Mouse (Mus musculus) myocyte (in vitro differentiated cells): Measurements from ENCODE around the gene Foxo3. TPM values are rescaled to one million over a fixed set of nuclear protein-coding genes. Genes with fewer than 3 reads are reported as not detected.

Experiments
- H3K27me3 ChIP-seq: one replicate; pipeline ENCODE4 v1.6.1; 2011; ENCODE audit not compliant: control insufficient read depth, insufficient read depth, insufficient read length
- H3K36me3 ChIP-seq: one replicate; pipeline ENCODE4 v1.6.1; 2011; ENCODE audit not compliant: control insufficient read depth, insufficient read depth
- H3K4me2 ChIP-seq: one replicate; pipeline ENCODE4 v1.6.1; 2011; ENCODE audit warnings: low read depth, control low read depth
- H3K4me3 ChIP-seq: one replicate; pipeline ENCODE4 v1.5.1; 2011; ENCODE audit warnings: mild to moderate bottlenecking, control low read depth, moderate library complexity
- H3K79me2 ChIP-seq: one replicate; pipeline ENCODE4 v1.6.1; 2011; ENCODE audit not compliant: control insufficient read depth, insufficient read depth
- H3ac ChIP-seq: one replicate; pipeline ENCODE4 v1.6.1; 2011; ENCODE audit not compliant: control insufficient read depth, insufficient read length
- CEBPB ChIP-seq: IDR thresholded peaks from 2 replicates; pipeline ENCODE4 v1.6.1; 2011; ENCODE audit warnings: mild to moderate bottlenecking, moderate library complexity; ENCODE audit not compliant: poor library complexity, insufficient read depth, severe bottlenecking
- E2F4 ChIP-seq: IDR thresholded peaks from one replicate; pipeline ENCODE4 v1.6.1; 2011; ENCODE audit warnings: mild to moderate bottlenecking, control low read depth, moderate library complexity; ENCODE audit not compliant: insufficient read depth
- MAX ChIP-seq: IDR thresholded peaks from one replicate; pipeline ENCODE4 v1.6.1; 2011; ENCODE audit warnings: low read depth, mild to moderate bottlenecking, control low read depth
- MYOD1 ChIP-seq, 3 experiments: IDR thresholded peaks; one replicate each; pipeline ENCODE4 v1.6.1; 2011; ENCODE audit warnings: control low read depth in 2 of 3, low read depth in 2 of 3, mild to moderate bottlenecking in 2 of 3, moderate library complexity in 1 of 3; ENCODE audit not compliant: insufficient read length in 2 of 3, control insufficient read depth in 1 of 3
- MYOG ChIP-seq, 3 experiments: IDR thresholded peaks; one replicate each; pipeline ENCODE4 v1.6.1; 2011; ENCODE audit warnings: control low read depth in 2 of 3, low read depth in 2 of 3, mild to moderate bottlenecking in 2 of 3; ENCODE audit not compliant: insufficient read length in 2 of 3, control insufficient read depth in 1 of 3, insufficient read depth in 1 of 3
- POLR2A ChIP-seq: IDR thresholded peaks from one replicate; pipeline ENCODE4 v1.6.1; 2011; ENCODE audit warnings: low read depth, mild to moderate bottlenecking, control low read depth, moderate library complexity; ENCODE audit not compliant: insufficient read length
- POLR2AphosphoS2 ChIP-seq: IDR thresholded peaks from one replicate; pipeline ENCODE4 v1.6.1; 2011; ENCODE audit warnings: low read depth, control low read depth; ENCODE audit not compliant: insufficient read length
- REST ChIP-seq: IDR thresholded peaks from one replicate; pipeline ENCODE4 v1.6.1; 2011; ENCODE audit warnings: mild to moderate bottlenecking, control low read depth, moderate library complexity; ENCODE audit not compliant: insufficient read depth, insufficient read length
- SRF ChIP-seq: IDR thresholded peaks from one replicate; pipeline ENCODE4 v1.6.1; 2011; ENCODE audit warnings: low read depth; ENCODE audit not compliant: control insufficient read depth, insufficient read length
- TCF12 ChIP-seq: IDR thresholded peaks from one replicate; pipeline ENCODE4 v1.6.1; 2011; ENCODE audit warnings: mild to moderate bottlenecking, control low read depth; ENCODE audit not compliant: poor library complexity, insufficient read depth, severe bottlenecking
- TCF3 ChIP-seq: IDR thresholded peaks from one replicate; pipeline ENCODE4 v1.6.1; 2011; ENCODE audit warnings: low read depth, control low read depth; ENCODE audit not compliant: insufficient read length
- USF1 ChIP-seq: IDR thresholded peaks from one replicate; pipeline ENCODE4 v1.6.1; 2011; ENCODE audit warnings: low read depth, mild to moderate bottlenecking, control low read depth, moderate library complexity
- polyA plus RNA-seq: library from polyadenylated mRNA; unstranded; fragments of >200 nt; fragmentation: generic; extraction: Trizol; gene quantifications from one replicate; pipeline ENCODE4 v1.2.1, GENCODE M21; 2012; ENCODE audit warnings: missing spikeins

The Foxo3 gene
- polyA plus RNA-seq, 1 experiment, result 11.2 TPM

DNA sequence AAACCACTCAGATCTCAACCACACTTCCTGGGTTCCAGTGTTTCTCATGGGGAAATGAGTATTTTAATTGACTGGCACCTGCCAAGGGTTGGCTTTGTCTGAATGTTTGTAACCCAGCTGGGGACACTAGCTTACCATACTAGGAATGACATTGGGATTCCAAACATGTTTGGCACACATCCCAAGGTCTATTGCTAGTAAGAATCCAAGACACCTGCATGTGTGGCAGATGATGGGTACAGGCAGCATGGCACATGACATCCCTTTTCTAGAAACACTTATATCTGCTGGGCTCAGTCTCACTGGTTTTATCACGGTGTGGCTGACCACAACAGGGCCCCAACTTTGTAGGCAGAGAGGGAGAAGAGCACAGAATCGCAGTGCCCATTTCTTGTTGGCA lies 17.8 kb upstream of the Foxo3 start:
- Histone ChIP-seq H3K79me2 (no peaks in the 10 kb centered on the region), H3K4me2 (peak overlapping the region; percentile 39)
- no peak for TF ChIP-seq REST
- TF ChIP-seq POLR2AphosphoS2, result no peak
- TF ChIP-seq MYOG (IDR thresholded peaks at IDR 0.05; ENCODE audit: control insufficient read depth in 1 of 3, insufficient read depth in 1 of 3, insufficient read length in 2 of 3, low read depth in 2 of 3), result peak in 1 of 3 experiments; percentile 67
- TF ChIP-seq MAX, result no peak
- TF ChIP-seq POLR2A, result no peak
- no peak for TF ChIP-seq CEBPB
- peak; percentile 1 for TF ChIP-seq USF1
- TF ChIP-seq MYOD1 (IDR thresholded peaks at IDR 0.05; ENCODE audit: control insufficient read depth in 1 of 3, insufficient read length in 2 of 3, low read depth in 2 of 3), result peak in 2 of 3 experiments; percentile 61 to 66
- TF ChIP-seq TCF3, result peak; percentile 65
- no peak for TF ChIP-seq TCF12
- TF ChIP-seq E2F4, result no peak
- peak; percentile 60 for TF ChIP-seq SRF

DNA sequence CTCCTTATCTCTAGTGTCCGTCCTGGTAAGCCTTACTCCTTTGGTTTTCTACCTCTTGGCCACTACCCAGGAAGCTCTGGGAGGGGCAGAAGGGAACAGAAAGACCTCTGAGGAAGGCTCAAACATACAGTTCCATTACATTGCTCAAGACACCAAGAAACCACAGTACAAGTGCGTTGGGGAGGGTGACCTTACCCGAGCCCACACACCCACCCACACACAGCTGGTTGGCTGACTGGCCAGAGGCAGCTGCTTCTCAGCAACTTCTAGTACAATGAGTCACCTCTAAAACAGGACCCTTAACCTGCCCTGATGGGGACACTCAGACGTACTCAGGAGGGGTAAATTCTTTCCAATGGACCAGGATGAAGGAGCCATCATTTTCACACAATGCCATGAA lies 17.3 kb upstream of the Foxo3 start:
- Histone ChIP-seq H3ac (no peak overlapping the region), H3K4me3 (no peak overlapping the region), H3K79me2 (no peaks in the 10 kb centered on the region), H3K4me2 (peak overlapping the region; percentile 39), H3K27me3 (no peaks in the 10 kb centered on the region), H3K36me3 (no peaks in the 10 kb centered on the region)
- TF ChIP-seq POLR2AphosphoS2 (no peak), E2F4 (no peak), TCF12 (peak; percentile 95), SRF (no peak), CEBPB (peak; percentile 82), MYOG (IDR thresholded peaks at IDR 0.05; ENCODE audit: control insufficient read depth in 1 of 3, insufficient read depth in 1 of 3, insufficient read length in 2 of 3, low read depth in 2 of 3) (peak; percentile 90 to 97 (median 97)), TCF3 (peak; percentile 96), REST (no peak), MAX (no peak), MYOD1 (IDR thresholded peaks at IDR 0.05; ENCODE audit: control insufficient read depth in 1 of 3, insufficient read length in 2 of 3, low read depth in 2 of 3) (peak; percentile 64 to 96 (median 96)), USF1 (no peak), POLR2A (no peak)

More for the DNA sequence above, 17.8 kb upstream of the Foxo3 start:
- Histone ChIP-seq H3K4me3 (no peak overlapping the region), H3K36me3 (no peaks in the 10 kb centered on the region), H3ac (no peak overlapping the region), H3K27me3 (no peaks in the 10 kb centered on the region)

DNA sequence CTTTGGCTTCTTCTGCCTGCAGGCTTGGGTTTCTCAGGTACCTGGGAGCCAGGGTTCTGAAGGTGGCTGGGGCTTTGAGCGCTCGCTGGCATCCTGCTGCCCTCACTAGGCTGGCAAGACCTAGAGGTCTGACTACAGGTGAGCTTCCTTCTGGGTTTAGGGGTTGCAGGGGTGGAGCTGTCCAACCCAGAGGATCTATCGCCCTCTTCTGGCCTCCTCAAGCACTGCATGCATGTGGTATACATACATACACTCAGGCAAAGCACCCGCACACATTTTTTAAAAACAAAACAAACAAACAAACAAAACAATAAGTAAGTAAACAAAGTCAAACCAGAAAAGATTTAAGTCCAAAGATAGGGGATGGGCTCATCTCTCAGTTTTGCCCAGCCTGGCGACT lies 14.8 kb upstream of the Foxo3 start:
- H3K36me3 ChIP-seq, result no peaks in the 10 kb centered on the region
- no peak overlapping the region for H3K4me3 ChIP-seq
- no peak overlapping the region for H3ac ChIP-seq
- no peak for TF ChIP-seq MYOD1 (IDR thresholded peaks at IDR 0.05; ENCODE audit: control insufficient read depth in 1 of 3, insufficient read length in 2 of 3, low read depth in 2 of 3)
- TF ChIP-seq USF1, result no peak
- no peak for TF ChIP-seq MAX
- no peak for TF ChIP-seq MYOG (IDR thresholded peaks at IDR 0.05; ENCODE audit: control insufficient read depth in 1 of 3, insufficient read depth in 1 of 3, insufficient read length in 2 of 3, low read depth in 2 of 3)
- TF ChIP-seq E2F4, result no peak
- no peak for TF ChIP-seq CEBPB
- no peak for TF ChIP-seq TCF3
- no peak for TF ChIP-seq POLR2A
- TF ChIP-seq POLR2AphosphoS2, result no peak
- no peak for TF ChIP-seq REST
- no peak for TF ChIP-seq TCF12
- no peaks in the 10 kb centered on the region for H3K79me2 ChIP-seq
- H3K4me2 ChIP-seq, result no peak overlapping the region
- H3K27me3 ChIP-seq, result no peaks in the 10 kb centered on the region

DNA sequence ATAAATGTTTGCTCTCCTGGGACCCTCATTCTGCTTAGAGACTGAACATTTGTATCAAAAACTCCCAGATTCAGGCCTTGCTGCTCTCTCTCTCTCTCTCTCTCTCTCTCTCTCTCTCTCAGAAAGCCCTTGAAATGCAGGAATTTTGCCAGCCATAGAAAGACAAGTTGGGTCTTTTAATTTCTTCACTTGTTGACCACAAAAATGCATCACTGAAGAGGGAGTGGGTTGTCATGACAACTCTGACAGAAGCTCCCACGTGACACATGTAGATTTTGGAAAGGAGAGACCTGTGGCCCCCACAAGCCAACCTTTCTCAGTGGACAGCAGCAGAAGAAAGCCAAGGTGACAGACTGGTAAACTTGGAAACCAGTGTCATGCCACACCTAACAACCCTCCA lies 11.1 kb upstream of the Foxo3 start:
- no peaks in the 10 kb centered on the region for H3K27me3 ChIP-seq
- H3K4me2 ChIP-seq, result no peak overlapping the region
- H3K36me3 ChIP-seq, result no peaks in the 10 kb centered on the region
- TF ChIP-seq TCF3, result no peak
- peak; percentile 33 for TF ChIP-seq USF1
- H3ac ChIP-seq, result no peak overlapping the region
- no peak overlapping the region for H3K4me3 ChIP-seq
- no peaks in the 10 kb centered on the region for H3K79me2 ChIP-seq

DNA sequence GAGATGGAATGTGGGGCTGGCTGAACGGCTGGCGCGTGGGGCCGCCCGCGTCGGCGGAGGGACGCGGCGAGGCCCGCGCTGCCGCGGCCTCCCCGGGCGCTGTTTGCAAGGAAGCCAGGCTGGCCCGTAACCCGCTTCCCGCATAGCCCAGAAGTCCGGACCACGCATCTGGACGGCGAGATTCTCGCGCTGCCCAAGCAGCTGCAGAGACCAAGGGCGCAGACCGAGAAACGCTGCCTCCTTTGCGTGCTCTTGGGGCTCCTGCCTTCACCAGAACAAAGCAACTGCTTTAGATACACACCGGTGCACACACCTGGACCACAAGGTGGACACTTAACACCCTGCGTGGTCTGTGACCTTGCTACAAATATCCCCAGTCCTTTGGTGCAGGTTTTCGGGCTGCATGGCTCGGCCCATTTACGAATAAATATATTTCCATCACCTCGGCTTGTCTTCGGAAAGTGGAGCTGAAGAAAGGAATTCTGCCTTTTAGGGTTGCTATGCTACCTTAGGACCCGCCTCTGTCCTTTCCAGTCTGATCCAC lies 1.8 kb upstream of the Foxo3 start:
- H3ac ChIP-seq, result peak overlapping the region; percentile 63
- TF ChIP-seq POLR2A (no peak), SRF (no peak), MYOG (IDR thresholded peaks at IDR 0.05; ENCODE audit: control insufficient read depth in 1 of 3, insufficient read depth in 1 of 3, insufficient read length in 2 of 3, low read depth in 2 of 3) (peak in 1 of 3 experiments; percentile 0)

More for the DNA sequence above, 1.8 kb upstream of the Foxo3 start:
- Histone ChIP-seq H3K4me3 (peak overlapping the region; percentile 90), H3K4me2 (peak overlapping the region; percentile 100), H3K36me3 (no peaks in the 10 kb centered on the region), H3K27me3 (no peaks in the 10 kb centered on the region), H3K79me2 (no peaks in the 10 kb centered on the region)
